Mouse (Mus musculus) midbrain, embryonic 11.5 days (tissue): ENCODE data around the gene Sfxn5. TPM values are rescaled to one million over a fixed set of nuclear protein-coding genes. Genes with fewer than 3 reads are reported as not detected.
A peak's percentile ranks its signal among the peaks of the same experiment; 100 is the strongest.

Source experiments
- ATAC-seq: fragments of 200-750 bp; cut with Nextera tagmentation; 2 replicates; pipeline ENCODE4 v1.8.0; 2017; ENCODE audit warnings: moderate TSS enrichment, moderate library complexity; ENCODE audit not compliant: low FRiP score
- DNase-seq: peaks from one replicate; pipeline ENCODE4 v3.0.0; 2015; ENCODE audit warnings: low spot score; ENCODE audit errors: missing footprints
- H3K27ac ChIP-seq: fragments of 300-500 bp; sonication (generic); 2 replicates; pipeline ENCODE4 v1.5.1; 2014; ENCODE audit warnings: low read depth, low read length
- H3K27me3 ChIP-seq: fragments of 300-500 bp; sonication (generic); 2 replicates; pipeline ENCODE4 v1.6.1; 2014; ENCODE audit warnings: mild to moderate bottlenecking, low read length, moderate library complexity, mixed read lengths; ENCODE audit not compliant: control insufficient read depth, insufficient read depth
- H3K36me3 ChIP-seq: fragments of 300-500 bp; sonication (generic); 2 replicates; pipeline ENCODE4 v1.6.1; 2014; ENCODE audit warnings: mild to moderate bottlenecking, low read length, moderate library complexity, mixed read lengths; ENCODE audit not compliant: control insufficient read depth, insufficient read depth
- H3K4me1 ChIP-seq: fragments of 300-500 bp; sonication (generic); 2 replicates; pipeline ENCODE4 v1.6.1; 2014; ENCODE audit warnings: low read length; ENCODE audit not compliant: control insufficient read depth, insufficient read depth
- H3K4me2 ChIP-seq: fragments of 300-500 bp; sonication (generic); 2 replicates; pipeline ENCODE4 v1.6.1; 2014; ENCODE audit warnings: mild to moderate bottlenecking, moderate library complexity
- H3K4me3 ChIP-seq: fragments of 300-500 bp; sonication (generic); 2 replicates; pipeline ENCODE4 v1.5.1; 2014; ENCODE audit warnings: low read depth, low read length
- H3K9ac ChIP-seq: fragments of 300-500 bp; sonication (generic); 2 replicates; pipeline ENCODE4 v1.6.1; 2014; ENCODE audit warnings: low read length
- H3K9me3 ChIP-seq: fragments of 300-500 bp; sonication (generic); 2 replicates; pipeline ENCODE4 v1.6.1; 2016; ENCODE audit warnings: low read length; ENCODE audit not compliant: control insufficient read depth
- WGBS: fragments of 180-500 bp; shearing (Covaris S2); extraction: QIAGEN DNeasy Blood & Tissue Kit; methylation state at CpG from one replicate; pipeline ENCODE4 v1.1.7; 2014; 5-methylcytosine and 5-hydroxymethylcytosine counted together
- microRNA-seq: library from miRNA; unstranded; fragments of <30 nt; microRNA quantifications from one replicate; pipeline ENCODE4, GENCODE M21; 2017
- polyA plus RNA-seq: library from polyadenylated mRNA; unstranded; fragments of >200 nt; fragmentation: Nextera tagmentation; extraction: Ambion mirVana; gene quantifications from 2 replicates; pipeline ENCODE4 v1.2.1, GENCODE M21; 2014

The Sfxn5 gene
- polyA plus RNA-seq, 1 experiment from 2014 or later = 6.2 TPM

GRCm38 (mm10) chr6:85179569-85179968 is 153.7 kb downstream of the Sfxn5 start:
- Histone ChIP-seq H3K9ac (no peak overlapping the region), H3K4me1 (no peaks in the 10 kb centered on the region), H3K36me3 (no peaks in the 10 kb centered on the region), H3K4me3 (no peak overlapping the region), H3K27ac (no peak overlapping the region), H3K9me3 (no peaks in the 10 kb centered on the region), H3K4me2 (no peak overlapping the region), H3K27me3 (peaks cover 9% of the 10 kb centered on the region)
- 82% methylated on average over 3 of the region's 3 CpGs for WGBS
- DNase-seq (no peak), ATAC-seq (no peak)

- Histone ChIP-seq H3K4me3 (no peak overlapping the region), H3K9ac (no peak overlapping the region), H3K9me3 (no peaks in the 10 kb centered on the region), H3K4me1 (peaks cover 5% of the 10 kb centered on the region), H3K27ac (no peak overlapping the region), H3K36me3 (no peaks in the 10 kb centered on the region), H3K27me3 (no peaks in the 10 kb centered on the region), H3K4me2 (no peak overlapping the region)
- peak; percentile 44 for ATAC-seq
- 25% methylated on average over 11 of the region's 11 CpGs for WGBS
- DNase-seq = no peak
Measured at GRCm38 (mm10) chr6:85165440-85165921, 167.7 kb downstream of the Sfxn5 start.

Small RNA genes within 50 kb of the gene (microRNA-seq; reads per million reads assigned to microRNA genes)
- gene Mir705 = not detected

Other genes starting within 250 kb of the Sfxn5 start
- 41.1 and 45.5 TPM in 2 replicates for gene Spr, start 195.7 kb downstream of the Sfxn5 start, polyA plus RNA-seq
- 2.7 and 3.6 TPM in 2 replicates for gene Emx1, start 146.0 kb downstream of the Sfxn5 start, polyA plus RNA-seq
- 4.2 and 4.7 TPM in 2 replicates for gene Rab11fip5, start 41.2 kb upstream of the Sfxn5 start, polyA plus RNA-seq
- gene Noto, start 90.5 kb upstream of the Sfxn5 start, polyA plus RNA-seq = not detected in 2 replicates
- 52.1 and 52.6 TPM in 2 replicates for gene Smyd5, start 98.6 kb upstream of the Sfxn5 start, polyA plus RNA-seq
- gene Cct7, start 118.1 kb upstream of the Sfxn5 start, polyA plus RNA-seq = 666 and 672 TPM in 2 replicates
- gene Pradc1, start 118.5 kb upstream of the Sfxn5 start, polyA plus RNA-seq = 24.6 and 29.4 TPM in 2 replicates
- gene Fbxo41, start 169.6 kb upstream of the Sfxn5 start, polyA plus RNA-seq = 0.79 and 1.1 TPM in 2 replicates
- gene Egr4, start 180.2 kb upstream of the Sfxn5 start, polyA plus RNA-seq = not detected in 2 replicates